ENCODE assay signal across 9 mouse cellular contexts in the genomic region with DNA sequence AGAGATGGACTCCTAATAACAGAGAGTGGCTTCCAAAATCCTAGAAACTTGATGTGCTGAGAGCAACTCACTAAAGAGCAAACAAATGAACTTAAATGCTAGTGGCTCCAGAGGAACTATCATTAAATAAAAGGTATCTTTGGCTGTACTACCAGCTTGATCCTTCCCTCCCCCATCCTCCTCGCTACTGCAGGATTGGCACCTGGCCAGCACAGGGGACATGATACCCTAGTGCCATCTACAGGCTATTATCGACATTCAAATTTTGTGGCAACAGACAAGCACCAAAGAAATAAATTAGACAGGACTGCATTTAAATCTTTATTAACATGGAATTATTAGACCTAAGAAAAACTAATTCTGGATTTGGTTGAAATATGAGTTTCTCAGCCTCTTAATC. TPM values are rescaled to one million over a fixed set of nuclear protein-coding genes. Genes with fewer than 3 reads are reported as not detected.
A peak's percentile ranks its signal among the peaks of the same experiment; 100 is the strongest.
DNase-seq lines count a peak whose midpoint lies in the region; TF ChIP-seq lines count a peak whose summit lies in the region.
"Had no signal": no experiment of that assay in that cellular context is flagged by ENCODE, and none has a peak within 500 bp of the region (broad histone marks: within the 10 kb centered on the region; RNA-seq: fewer than 3 reads in every experiment).

No protein-coding gene starts in this region.

- TF ChIP-seq CTCF in brain, embryonic 14.5 days (IDR thresholded peaks at IDR 0.05; ENCODE audit: borderline replicate concordance, extremely low read depth, insufficient read depth, insufficient read length) = peak; percentile 75
- peak; percentile 34; the same call in 1 of the 2 replicates for TF ChIP-seq CTCF in small intestine, adult 2 months (IDR thresholded peaks at IDR 0.05; ENCODE audit: extremely low read depth, insufficient read length, insufficient replicate concordance, low read depth, low read length)

- no peaks in the 10 kb centered on the region for H3K9me3 ChIP-seq in forebrain, embryonic 10.5 days
- H3K9me3 ChIP-seq: heart, embryonic 15.5 days had no signal

- H3K27me3 ChIP-seq in forebrain, embryonic 10.5 days (ENCODE audit: poor library complexity, severe bottlenecking) = no peaks in the 10 kb centered on the region; the same call in 1 of the 2 replicates
- no peaks in the 10 kb centered on the region for H3K27me3 ChIP-seq in small intestine, adult 2 months (ENCODE audit: control insufficient read depth, insufficient read depth, low read length)
- H3K27me3 ChIP-seq: heart, embryonic 15.5 days had no signal

- H3K36me3 ChIP-seq in forebrain, embryonic 10.5 days (replicated peaks) = peaks cover 19% of the 10 kb centered on the region
- no peaks in the 10 kb centered on the region for H3K36me3 ChIP-seq in small intestine, adult 2 months (ENCODE audit: control insufficient read depth, insufficient read depth, low read length)
- H3K36me3 ChIP-seq: heart, embryonic 15.5 days had no signal

- H3K4me1 ChIP-seq in forebrain, embryonic 10.5 days = peaks cover 38% of the 10 kb centered on the region
- no peaks in the 10 kb centered on the region for H3K4me1 ChIP-seq in small intestine, adult 2 months (ENCODE audit: control insufficient read depth, insufficient read depth, insufficient read length, low read length)

- intact Hi-C loops in heart, postnatal 14 days (cut with DNase I) = loop anchor here (5.0 kb wide), 1 partner anchor 567 kb away; no protein-coding TSS in a partner anchor

- H3K27ac ChIP-seq in forebrain, embryonic 10.5 days = no peak overlapping the region
- no peak overlapping the region for H3K27ac ChIP-seq in small intestine, adult 2 months (ENCODE audit: insufficient read depth, low read depth, low read length)
- H3K27ac ChIP-seq: heart, embryonic 15.5 days had no signal

- WGBS in forebrain, embryonic 10.5 days = 10% methylated on average over 2 of the region's 2 CpGs
- WGBS in small intestine, adult 2 months = 8% methylated on average over 2 of the region's 2 CpGs

- TF ChIP-seq POLR2A in brain, embryonic 14.5 days (IDR thresholded peaks at IDR 0.05; ENCODE audit: borderline replicate concordance, extremely low read depth, insufficient read depth, insufficient read length, poor library complexity, severe bottlenecking) = no peak
- no peak for TF ChIP-seq POLR2A in small intestine, adult 2 months (IDR thresholded peaks at IDR 0.05; ENCODE audit: low read depth, low read length)

- no peak overlapping the region for H3K4me3 ChIP-seq in forebrain, embryonic 10.5 days
- H3K4me3 ChIP-seq in small intestine, adult 2 months (ENCODE audit: low read depth, low read length) = no peak overlapping the region
- H3K4me3 ChIP-seq: heart, embryonic 15.5 days had no signal

- DNase-seq in MEL-GATA-1-ER (ENCODE audit: extremely low read depth, low read depth) = peak; percentile 33
- peak; percentile 92 for DNase-seq in brain, embryonic 14.5 days (ENCODE audit: low read depth)
- DNase-seq in forebrain, embryonic 10.5 days (ENCODE audit: extremely low spot score, low spot score) = peak; percentile 57
- peak; percentile 71 to 77 for DNase-seq in heart, postnatal 14 days
- DNase-seq in layer of hippocampus, postnatal 14 days (ENCODE audit: low spot score in 2 of 2) = peak; percentile 78 to 90
- peak; percentile 77 for DNase-seq in mesoderm, embryonic 11.5 days (ENCODE audit: low read depth, low spot score)
- no peak for DNase-seq in thymus, adult 18-20 months

RNA-seq across cellular contexts. Expression of gene Pcdh9, which starts 6.0 kb away (rescaled TPM):
- 20.3 and 38.5 TPM in 2 replicates for polyA plus RNA-seq in brain, embryonic 14.5 days (2012; rRNA removed)
- polyA plus RNA-seq in forebrain, embryonic 10.5 days (2016; fragmentation: Nextera tagmentation; extraction: Ambion mirVana) = 30.4 and 30.5 TPM in 2 replicates
- total RNA-seq in heart, postnatal 14 days (2021) = 1 to 10 TPM; 2.5 TPM
- 100 to 1,000 TPM; 178 to 189 TPM for total RNA-seq in layer of hippocampus, postnatal 14 days (2021)
- 0.06 and 0.10 TPM in 2 replicates for polyA plus RNA-seq in small intestine, adult 2 months (2012; rRNA removed)

Comparison
In these comparisons a context has a peak if more than half of its experiments do, and no peak if none do; other contexts are left out.
1. DNase-seq: peak in MEL-GATA-1-ER (single experiment), brain, embryonic 14.5 days (single experiment), forebrain, embryonic 10.5 days (single experiment), heart, postnatal 14 days (2 of 2), layer of hippocampus, postnatal 14 days (2 of 2) and mesoderm, embryonic 11.5 days (single experiment); none in thymus, adult 18-20 months (0 of 2).
2. RNA of gene Pcdh9, which starts 6.0 kb away (polyA plus RNA-seq): 20.3 to 38.5 TPM in brain, embryonic 14.5 days and 30.4 to 30.5 TPM in forebrain, embryonic 10.5 days; 0.06 to 0.10 TPM in small intestine, adult 2 months; every median in the first group is over 10 times any median in the second.